Mouse (Mus musculus): Measurements from ENCODE around the gene Disp2. TPM values are rescaled to one million over a fixed set of nuclear protein-coding genes. Genes with fewer than 3 reads are reported as not detected.

Gene Disp2
- polyA plus RNA-seq, 1 experiment = not detected

DNA sequence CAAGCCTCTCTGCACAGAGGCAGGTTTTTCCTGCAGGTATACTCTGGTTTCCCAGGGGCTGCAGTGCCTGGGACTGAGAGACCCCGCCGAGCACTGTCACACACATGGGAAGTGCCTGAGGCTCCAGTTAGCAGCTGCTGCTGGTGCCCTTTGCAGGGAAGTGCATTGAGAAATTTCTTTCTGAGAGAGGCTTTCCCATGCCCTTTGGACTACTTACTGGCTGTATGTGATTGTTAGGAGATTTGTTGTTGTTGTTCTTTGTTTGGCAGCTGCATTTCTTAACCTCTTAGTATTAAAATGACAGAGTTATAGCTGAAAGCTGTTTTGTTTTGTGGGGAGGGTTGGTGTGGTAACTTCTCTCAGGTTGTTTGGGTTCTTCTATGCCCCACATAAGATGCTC is 31.3 kb downstream of the Disp2 start:
- no peak for TF ChIP-seq POLR2A (IDR thresholded peaks at IDR 0.05; ENCODE audit: insufficient read depth, low read depth, low read length)
- TF ChIP-seq CTCF (IDR thresholded peaks at IDR 0.05; ENCODE audit: insufficient read depth, low read depth, low read length) = no peak
- WGBS = 40% methylated on average over 2 of the region's 2 CpGs

DNA sequence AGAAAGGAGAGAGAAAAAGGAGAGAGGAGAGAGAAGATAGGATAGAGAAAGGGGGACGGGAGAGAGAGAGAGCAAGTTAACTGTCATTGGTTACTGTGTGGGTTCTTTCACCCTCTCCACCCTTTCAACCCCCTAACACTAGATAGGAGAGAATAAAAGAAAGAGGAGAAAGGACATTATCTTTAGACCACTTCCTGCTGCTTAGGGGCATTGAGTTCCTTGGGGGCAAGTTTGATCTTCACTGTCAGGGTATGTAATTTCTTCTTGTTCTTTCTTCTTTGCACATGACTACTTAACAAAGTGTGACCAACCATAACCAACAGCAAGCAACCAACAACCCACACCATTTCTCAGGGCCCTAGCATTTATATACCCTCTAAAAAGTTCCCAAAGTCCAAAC is 33.2 kb downstream of the Disp2 start:
- WGBS = 84% methylated on average over 1 of the region's 1 CpGs
- peaks cover 6% of the 10 kb centered on the region for H3K4me1 ChIP-seq (ENCODE audit: control insufficient read depth, insufficient read depth, low read length)
- no peak for TF ChIP-seq CTCF (IDR thresholded peaks at IDR 0.05; ENCODE audit: insufficient read depth, low read depth, low read length)
- TF ChIP-seq POLR2A (IDR thresholded peaks at IDR 0.05; ENCODE audit: insufficient read depth, low read depth, low read length) = no peak
- H3K27ac ChIP-seq (ENCODE audit: insufficient read depth, low read depth, low read length) = no peak overlapping the region
- no peak overlapping the region for H3K4me3 ChIP-seq (ENCODE audit: insufficient read depth, low read depth, low read length)

More for the DNA sequence above, 31.3 kb downstream of the Disp2 start:
- Histone ChIP-seq H3K4me1 (ENCODE audit: control insufficient read depth, insufficient read depth, low read length) (peaks cover 6% of the 10 kb centered on the region), H3K27ac (ENCODE audit: insufficient read depth, low read depth, low read length) (no peak overlapping the region), H3K4me3 (ENCODE audit: insufficient read depth, low read depth, low read length) (no peak overlapping the region)

DNA sequence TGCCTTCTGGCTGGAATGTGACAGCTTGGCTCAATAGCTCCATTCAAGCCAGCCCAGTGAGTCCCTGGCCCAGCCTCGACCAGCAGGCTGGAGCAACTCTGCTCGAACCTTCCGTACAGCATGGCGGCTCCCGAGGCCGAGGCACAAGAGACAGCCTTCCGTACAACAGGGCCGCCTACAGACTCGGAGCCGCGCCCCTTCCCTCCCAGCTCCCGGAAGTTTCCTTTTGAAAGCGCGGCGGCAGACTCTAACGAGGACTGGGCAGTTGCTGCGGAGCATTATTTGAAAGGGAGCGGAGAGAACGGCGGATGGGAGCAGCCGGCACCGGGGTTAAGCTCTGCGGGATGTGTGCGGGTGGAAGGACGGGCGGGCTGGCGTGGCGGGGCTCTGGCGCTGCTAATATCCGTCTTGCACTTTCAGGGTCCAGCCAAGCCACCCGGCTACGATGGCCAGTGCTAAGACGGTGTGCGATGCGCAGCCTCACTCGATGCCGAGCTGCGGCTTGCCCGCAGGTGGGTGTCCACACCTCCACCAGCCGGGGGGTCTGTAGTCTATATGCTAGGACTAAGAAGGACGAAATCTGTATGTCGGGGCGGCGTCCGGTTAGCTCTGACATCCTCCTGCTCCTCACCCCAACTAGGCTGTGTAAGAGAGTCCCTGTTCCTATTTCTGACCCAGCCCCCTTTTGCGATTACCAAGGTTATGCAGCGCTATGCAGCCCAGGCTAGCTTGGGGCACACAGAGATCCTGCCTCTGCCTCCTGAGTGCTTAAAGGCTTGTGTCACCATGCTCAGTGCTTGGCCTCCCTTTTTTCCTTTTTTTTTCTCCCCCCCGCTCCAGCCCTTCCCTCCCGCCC is 34.7 kb downstream of the Disp2 start, which contains the start of gene Knstrn:
Knstrn (plus strand) TSS at position 23 of the 856 bp plus-strand sequence.
- TF ChIP-seq CTCF (IDR thresholded peaks at IDR 0.05; ENCODE audit: insufficient read depth, low read depth, low read length) (no peak), POLR2A (IDR thresholded peaks at IDR 0.05; ENCODE audit: insufficient read depth, low read depth, low read length) (no peak)
- H3K4me3 ChIP-seq (ENCODE audit: insufficient read depth, low read depth, low read length) = peak within 1 kb of the TSS; percentile 63
- H3K27ac ChIP-seq (ENCODE audit: insufficient read depth, low read depth, low read length) = no peak within 1 kb of the TSS
- peaks cover 6% of the 10 kb centered on the region for H3K4me1 ChIP-seq (ENCODE audit: control insufficient read depth, insufficient read depth, low read length)
- under 1% methylated on average over 49 of the region's 49 CpGs for WGBS

DNA sequence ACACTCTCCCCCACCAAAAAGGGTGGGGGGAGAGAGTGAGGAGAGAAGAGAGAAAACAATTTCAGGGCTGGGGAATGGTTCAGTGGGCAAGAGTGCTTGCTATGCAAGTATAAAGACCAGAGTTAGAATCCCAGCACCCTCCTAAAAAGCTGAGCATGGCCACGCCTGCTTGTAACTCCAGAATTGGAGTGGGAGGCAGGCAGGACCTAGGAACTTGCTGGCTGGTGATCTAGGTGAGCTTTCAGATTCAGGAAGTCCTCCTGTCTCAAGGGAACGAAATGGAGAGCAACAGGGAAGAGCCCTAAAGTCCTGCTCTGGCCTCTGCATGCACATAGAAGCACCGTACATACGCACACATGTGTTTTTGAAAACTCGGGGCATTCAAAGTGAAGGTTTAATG is 43.3 kb downstream of the Disp2 start:
- H3K4me1 ChIP-seq (ENCODE audit: control insufficient read depth, insufficient read depth, low read length) = no peaks in the 10 kb centered on the region
- WGBS = 91% methylated on average over 5 of the region's 5 CpGs
- H3K27ac ChIP-seq (ENCODE audit: insufficient read depth, low read depth, low read length) = no peak overlapping the region
- TF ChIP-seq CTCF (IDR thresholded peaks at IDR 0.05; ENCODE audit: insufficient read depth, low read depth, low read length) (no peak), POLR2A (IDR thresholded peaks at IDR 0.05; ENCODE audit: insufficient read depth, low read depth, low read length) (no peak)
- no peak overlapping the region for H3K4me3 ChIP-seq (ENCODE audit: insufficient read depth, low read depth, low read length)

DNA sequence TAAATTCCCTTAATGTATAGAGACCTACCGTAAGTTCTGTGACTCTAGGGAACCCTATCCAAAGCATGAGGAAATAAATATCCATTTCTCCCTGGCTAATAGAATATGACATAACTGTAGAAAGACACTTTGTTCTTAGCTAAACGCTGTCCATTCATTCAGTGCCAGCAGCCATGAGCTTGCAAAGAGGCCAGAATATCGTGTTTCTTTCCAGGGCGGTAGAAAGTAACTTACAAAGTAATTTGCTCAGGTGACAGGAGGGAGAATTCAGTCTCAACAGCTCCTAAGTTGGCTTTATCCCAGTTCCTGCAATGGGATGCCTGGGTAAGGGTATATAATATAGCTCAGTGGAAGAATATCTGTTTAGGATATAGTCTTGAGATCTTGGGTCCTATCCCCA is 44.9 kb downstream of the Disp2 start:
- Histone ChIP-seq H3K4me3 (ENCODE audit: insufficient read depth, low read depth, low read length) (no peak overlapping the region), H3K27ac (ENCODE audit: insufficient read depth, low read depth, low read length) (no peak overlapping the region), H3K4me1 (ENCODE audit: control insufficient read depth, insufficient read depth, low read length) (no peaks in the 10 kb centered on the region)
- TF ChIP-seq CTCF (IDR thresholded peaks at IDR 0.05; ENCODE audit: insufficient read depth, low read depth, low read length) (no peak), POLR2A (IDR thresholded peaks at IDR 0.05; ENCODE audit: insufficient read depth, low read depth, low read length) (no peak)
- WGBS = 90% methylated on average over 4 of the region's 4 CpGs

DNA sequence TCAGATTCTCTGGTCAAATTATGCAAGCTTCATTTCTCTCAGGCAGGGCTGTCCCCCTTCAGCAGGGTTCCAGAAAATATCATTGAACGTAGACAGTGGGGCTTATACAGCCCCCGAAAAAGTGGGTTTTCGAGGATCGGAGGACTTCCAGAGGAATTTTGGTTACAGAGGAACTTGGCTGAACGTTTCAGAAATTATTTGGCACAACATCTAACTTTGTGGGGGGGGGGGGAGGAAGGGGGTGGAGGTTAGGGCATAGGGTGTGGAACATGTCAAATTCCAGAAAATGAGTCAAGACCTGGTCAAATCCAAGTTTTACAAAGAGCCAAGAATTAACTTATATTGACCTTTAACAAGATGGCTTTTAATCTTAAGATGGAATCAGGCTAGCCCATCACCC is 49.6 kb downstream of the Disp2 start:
- H3K4me3 ChIP-seq (ENCODE audit: insufficient read depth, low read depth, low read length) = no peak overlapping the region
- 93% methylated on average over 5 of the region's 5 CpGs for WGBS
- H3K27ac ChIP-seq (ENCODE audit: insufficient read depth, low read depth, low read length) = no peak overlapping the region
- TF ChIP-seq POLR2A (IDR thresholded peaks at IDR 0.05; ENCODE audit: insufficient read depth, low read depth, low read length) = no peak
- no peak for TF ChIP-seq CTCF (IDR thresholded peaks at IDR 0.05; ENCODE audit: insufficient read depth, low read depth, low read length)
- H3K4me1 ChIP-seq (ENCODE audit: control insufficient read depth, insufficient read depth, low read length) = no peaks in the 10 kb centered on the region

DNA sequence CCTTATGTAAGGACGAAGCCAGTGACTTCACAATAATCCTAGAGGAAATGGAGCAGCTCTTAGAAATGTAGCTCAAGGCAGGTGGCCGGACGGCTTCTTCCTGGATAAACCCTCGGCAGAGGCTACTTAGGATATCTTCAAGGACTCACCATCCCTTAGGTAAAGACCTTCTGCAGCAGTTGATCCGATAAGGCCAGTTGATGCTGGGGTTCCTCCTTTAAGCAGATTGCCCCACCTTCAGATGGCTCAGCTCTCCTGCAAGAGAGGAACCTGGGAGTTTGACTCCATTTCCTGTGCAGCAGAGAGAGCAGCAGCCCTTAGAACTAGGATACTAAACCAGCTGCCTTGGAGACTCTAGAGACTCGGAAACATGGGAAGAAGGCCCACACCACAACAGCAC is 54.5 kb downstream of the Disp2 start:
- TF ChIP-seq POLR2A (IDR thresholded peaks at IDR 0.05; ENCODE audit: insufficient read depth, low read depth, low read length) = no peak
- no peak for TF ChIP-seq CTCF (IDR thresholded peaks at IDR 0.05; ENCODE audit: insufficient read depth, low read depth, low read length)
- 96% methylated on average over 6 of the region's 6 CpGs for WGBS
- Histone ChIP-seq H3K27ac (ENCODE audit: insufficient read depth, low read depth, low read length) (no peak overlapping the region), H3K4me3 (ENCODE audit: insufficient read depth, low read depth, low read length) (no peak overlapping the region), H3K4me1 (ENCODE audit: control insufficient read depth, insufficient read depth, low read length) (no peaks in the 10 kb centered on the region)

DNA sequence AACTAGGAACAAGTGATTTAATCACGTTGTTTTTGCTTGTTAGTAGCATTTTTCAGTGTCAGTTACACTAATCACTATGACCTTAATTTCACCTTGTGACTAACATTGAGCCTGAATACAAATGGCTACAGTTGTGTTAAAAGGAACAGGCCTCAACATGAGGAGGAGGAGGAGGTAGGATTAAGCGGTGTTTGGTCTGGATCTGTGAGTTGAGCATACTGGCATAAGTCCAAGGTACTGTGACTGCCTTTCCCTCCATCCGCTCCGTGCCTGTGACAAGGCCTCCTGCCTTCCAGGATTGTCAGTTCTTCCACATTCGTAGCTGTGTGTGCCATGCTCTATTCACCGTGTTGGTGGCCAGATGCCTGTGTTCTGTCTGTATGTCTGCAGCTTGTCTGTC is 55.6 kb downstream of the Disp2 start:
- Histone ChIP-seq H3K27ac (ENCODE audit: insufficient read depth, low read depth, low read length) (no peak overlapping the region), H3K4me3 (ENCODE audit: insufficient read depth, low read depth, low read length) (no peak overlapping the region), H3K4me1 (ENCODE audit: control insufficient read depth, insufficient read depth, low read length) (no peaks in the 10 kb centered on the region)
- WGBS = 71% methylated on average over 6 of the region's 6 CpGs
- no peak for TF ChIP-seq CTCF (IDR thresholded peaks at IDR 0.05; ENCODE audit: insufficient read depth, low read depth, low read length)

DNA sequence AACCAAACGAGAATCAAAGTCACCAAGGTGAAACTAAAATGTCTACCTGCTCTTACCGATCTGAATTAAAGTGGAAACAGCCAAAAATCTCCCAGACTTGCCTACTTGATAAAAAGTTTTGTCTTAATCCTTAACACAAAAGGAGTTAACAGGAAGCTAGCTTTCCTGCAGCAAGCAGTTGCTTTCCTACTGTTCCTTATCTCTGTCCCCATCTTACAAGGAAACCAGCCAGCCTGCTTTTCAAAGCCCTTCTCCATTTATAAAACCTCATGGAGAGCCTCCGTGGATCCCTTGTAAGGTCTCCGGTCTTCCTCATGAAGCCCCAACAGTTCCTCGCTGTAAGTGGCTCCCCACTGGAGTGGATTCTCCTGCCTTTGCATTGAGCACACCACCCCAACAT is 58.8 kb downstream of the Disp2 start:
- TF ChIP-seq CTCF (IDR thresholded peaks at IDR 0.05; ENCODE audit: insufficient read depth, low read depth, low read length) (no peak), POLR2A (IDR thresholded peaks at IDR 0.05; ENCODE audit: insufficient read depth, low read depth, low read length) (no peak)
- H3K27ac ChIP-seq (ENCODE audit: insufficient read depth, low read depth, low read length) = no peak overlapping the region
- 38% methylated on average over 5 of the region's 5 CpGs for WGBS
- H3K4me1 ChIP-seq (ENCODE audit: control insufficient read depth, insufficient read depth, low read length) = no peaks in the 10 kb centered on the region
- H3K4me3 ChIP-seq (ENCODE audit: insufficient read depth, low read depth, low read length) = no peak overlapping the region
